26 mouse cellular contexts compared by ENCODE assay signal in genomic region chr14:94363992-94364391, GRCm38 (mm10).
"Had no signal": no experiment of that assay in that cellular context is flagged by ENCODE, and none has a peak within 500 bp of the region (broad histone marks: within the 10 kb centered on the region; RNA-seq: fewer than 3 reads in every experiment).

No protein-coding gene starts in this region.

- H3K9me3 ChIP-seq: heart, embryonic 13.5 days; heart, embryonic 15.5 days; hindbrain, embryonic 13.5 days; hindbrain, embryonic 15.5 days; kidney, embryonic 15.5 days; limb, embryonic 10.5 days; limb, embryonic 12.5 days had no signal

- H3K9ac ChIP-seq: heart, embryonic 13.5 days; heart, embryonic 15.5 days; hindbrain, embryonic 13.5 days; hindbrain, embryonic 15.5 days; kidney, embryonic 15.5 days; limb, embryonic 12.5 days had no signal

- H3K4me2 ChIP-seq: heart, embryonic 11.5 days; heart, embryonic 13.5 days; heart, embryonic 15.5 days; hindbrain, embryonic 13.5 days; hindbrain, embryonic 15.5 days; kidney, embryonic 15.5 days; limb, embryonic 12.5 days; liver, embryonic 11.5 days had no signal

- DNase-seq: gastrocnemius, postnatal 14 days; gastrocnemius, postnatal 36 days; heart, adult 11 months; heart, adult 2 months; heart, postnatal 14 days; heart, postnatal 36 days; kidney, adult 11 months; kidney, adult 2 months; kidney, adult 9 months; kidney, postnatal 14 days; kidney, postnatal 36 days; layer of hippocampus, adult 9-11 months; layer of hippocampus, postnatal 36 days; liver had no signal

- H3K27ac ChIP-seq: heart, adult 2 months; heart, embryonic 13.5 days; heart, embryonic 15.5 days; hindbrain, embryonic 13.5 days; hindbrain, embryonic 15.5 days; hindbrain, postnatal 0 days; kidney, embryonic 15.5 days; kidney, postnatal 0 days; limb, embryonic 10.5 days; limb, embryonic 12.5 days had no signal

- H3K36me3 ChIP-seq: heart, embryonic 13.5 days; heart, embryonic 15.5 days; hindbrain, embryonic 13.5 days; hindbrain, embryonic 15.5 days; kidney, embryonic 15.5 days; limb, embryonic 10.5 days; limb, embryonic 12.5 days had no signal

- H3K4me3 ChIP-seq: heart, adult 2 months; heart, embryonic 13.5 days; heart, embryonic 15.5 days; hindbrain, embryonic 13.5 days; hindbrain, embryonic 15.5 days; kidney, embryonic 15.5 days; limb, embryonic 10.5 days; limb, embryonic 12.5 days had no signal

- H3K4me1 ChIP-seq: heart, embryonic 13.5 days; heart, embryonic 15.5 days; hindbrain, embryonic 13.5 days; hindbrain, embryonic 15.5 days; kidney, embryonic 15.5 days; limb, embryonic 10.5 days; limb, embryonic 12.5 days had no signal

- H3K27me3 ChIP-seq: heart, embryonic 13.5 days; heart, embryonic 15.5 days; hindbrain, embryonic 13.5 days; hindbrain, embryonic 15.5 days; kidney, embryonic 15.5 days; limb, embryonic 12.5 days had no signal

- ATAC-seq: hindbrain, postnatal 0 days; intestine, embryonic 16.5 days had no signal
